Mouse (Mus musculus): Measurements from ENCODE around the gene Akr1a1. TPM values are rescaled to one million over a fixed set of nuclear protein-coding genes. Genes with fewer than 3 reads are reported as not detected.
"Not testable (repeated sequence)": the region's sequence is repeated elsewhere in the genome, so short reads cannot be mapped to it uniquely, and the experiment has no call there.

Akr1a1 gene
- 100 to 1,000 TPM; 297 to 332 (median 327) TPM for total RNA-seq (2022)

DNA sequence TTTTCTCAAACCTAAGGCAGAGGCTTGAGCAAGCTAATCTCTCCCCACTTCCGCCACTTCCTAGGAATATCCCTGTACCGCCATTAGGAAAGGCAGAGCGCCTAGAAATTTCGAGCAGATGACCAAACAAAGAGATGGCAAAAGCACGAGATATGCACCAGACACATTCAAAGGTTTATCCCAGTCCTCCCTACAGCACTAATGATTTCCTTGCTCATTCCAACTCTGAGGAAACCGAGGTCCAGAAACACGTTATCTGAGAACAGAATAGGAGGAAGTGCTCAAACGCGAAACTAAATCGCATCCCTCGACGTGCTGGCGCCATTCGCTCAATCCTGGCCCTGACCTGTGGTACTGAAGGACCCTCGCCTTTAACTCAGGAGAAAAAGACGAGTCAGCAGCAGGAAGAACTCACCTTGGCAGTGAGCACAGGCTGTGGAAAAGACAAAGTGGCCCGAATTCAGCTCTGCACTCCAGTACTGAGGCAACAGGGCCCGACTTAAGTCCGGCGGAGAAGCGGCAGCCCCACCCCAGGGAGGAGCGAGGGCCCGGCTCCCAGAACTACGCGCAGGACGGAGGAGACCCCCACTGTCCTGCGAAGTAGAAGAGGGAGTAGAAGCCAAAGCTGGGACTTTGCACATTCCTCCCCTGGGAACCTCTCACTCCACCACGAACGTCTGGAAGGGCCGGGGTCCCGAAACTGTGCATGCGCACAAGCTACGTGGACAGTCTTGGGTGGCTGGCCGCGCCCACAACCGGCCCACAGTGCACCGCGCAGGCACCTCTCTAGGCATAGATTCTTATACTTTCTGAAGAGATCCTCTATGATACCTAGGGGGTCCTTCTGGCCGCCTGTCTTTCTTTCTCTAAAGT is at the start of gene Akr1a1:
TSS of gene Akr1a1 (minus strand) at position 757 of the 873 bp plus-strand sequence.
- peak; percentile 96 for DNase-seq (ENCODE audit: low spot score)

DNA sequence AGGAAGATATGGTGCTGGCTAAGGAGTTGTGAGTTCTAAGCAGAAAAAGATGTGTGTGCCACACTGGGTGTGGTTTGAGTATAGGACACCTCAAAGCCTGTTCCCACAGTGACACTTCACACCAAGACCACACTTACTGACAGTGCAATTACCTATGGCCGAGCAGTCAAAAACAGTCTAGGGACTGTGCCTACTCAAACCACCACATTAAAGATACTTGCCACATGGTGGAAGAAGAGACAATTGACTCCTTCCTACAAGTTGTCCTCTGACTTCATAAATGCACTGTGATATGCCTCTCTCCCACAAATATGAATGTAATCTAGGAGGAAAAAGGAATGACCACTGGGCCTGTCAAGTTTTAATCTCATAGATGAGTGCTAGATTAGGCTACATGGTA is 49.5 kb upstream of the Akr1a1 start:
- DNase-seq (ENCODE audit: low spot score), result no peak

DNA sequence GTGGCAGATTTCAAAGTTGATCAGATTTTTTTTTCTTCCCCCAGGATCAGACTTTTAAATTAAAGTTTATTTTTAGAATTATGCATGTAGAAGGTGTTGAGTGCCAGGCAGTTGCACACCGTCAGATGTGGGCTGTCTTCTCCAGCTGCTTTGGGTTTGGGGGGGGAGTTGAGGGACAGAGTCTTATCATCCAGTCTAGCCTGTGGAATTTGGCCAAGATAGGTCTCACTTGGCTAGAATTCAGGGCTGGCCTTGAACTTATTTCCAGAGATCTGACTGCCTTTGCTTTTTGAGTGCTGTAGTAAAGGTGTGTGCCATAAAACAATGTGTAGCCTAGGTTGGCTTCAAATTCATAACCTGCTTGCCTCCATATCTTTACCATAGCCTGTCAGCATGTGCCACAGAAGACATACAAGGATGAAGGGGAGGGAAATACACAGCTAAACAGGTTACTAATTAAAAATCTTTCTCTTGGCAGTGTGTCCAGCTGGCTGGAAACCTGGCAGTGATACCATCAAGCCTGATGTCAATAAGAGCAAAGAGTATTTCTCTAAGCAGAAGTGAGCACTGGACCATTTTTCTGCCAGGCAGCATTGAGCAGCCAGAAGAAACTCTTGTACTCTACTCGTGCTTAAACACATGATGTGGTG is 47.3 kb upstream of the Akr1a1 start:
- no peak for DNase-seq (ENCODE audit: low spot score)

DNA sequence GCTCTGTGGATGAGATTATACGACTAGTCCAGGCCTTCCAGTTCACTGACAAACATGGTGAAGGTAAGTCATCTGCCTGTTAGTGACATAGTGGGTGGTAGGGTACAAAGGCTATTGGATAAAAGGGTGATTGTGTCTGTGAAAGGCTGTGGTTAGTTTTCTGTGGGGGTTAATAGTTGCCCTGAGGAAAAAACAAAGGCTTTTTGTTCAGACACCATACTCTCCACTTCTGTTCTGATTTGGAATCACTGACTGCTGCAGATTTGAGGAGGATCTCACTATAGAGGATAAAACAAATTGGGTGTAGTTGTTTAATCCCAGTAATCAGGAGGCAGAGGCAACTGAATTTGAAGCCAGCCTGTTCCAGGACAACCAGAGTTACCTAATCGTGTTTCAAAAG is 42.3 kb upstream of the Akr1a1 start:
- no peak for DNase-seq (ENCODE audit: low spot score)

DNA sequence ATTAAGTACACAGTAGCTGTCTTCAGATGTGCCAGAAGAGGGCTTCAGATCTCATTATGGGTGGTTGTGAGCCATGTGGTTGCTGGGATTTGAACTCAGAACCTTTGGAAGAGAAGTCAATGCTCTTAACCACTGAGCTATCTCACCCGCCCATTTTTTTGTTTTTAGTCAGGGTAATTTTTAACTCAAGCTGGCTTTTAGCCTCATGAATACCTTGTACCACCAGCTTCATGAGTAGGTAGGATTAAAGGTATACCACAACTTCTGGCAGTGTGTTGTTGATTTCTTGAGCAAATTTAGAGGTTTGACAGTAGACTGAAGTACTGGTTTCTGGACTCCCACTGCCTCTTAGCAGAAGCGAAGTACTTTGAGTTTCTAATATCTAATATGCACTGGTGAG is 40.7 kb upstream of the Akr1a1 start:
- no peak for DNase-seq (ENCODE audit: low spot score)

DNA sequence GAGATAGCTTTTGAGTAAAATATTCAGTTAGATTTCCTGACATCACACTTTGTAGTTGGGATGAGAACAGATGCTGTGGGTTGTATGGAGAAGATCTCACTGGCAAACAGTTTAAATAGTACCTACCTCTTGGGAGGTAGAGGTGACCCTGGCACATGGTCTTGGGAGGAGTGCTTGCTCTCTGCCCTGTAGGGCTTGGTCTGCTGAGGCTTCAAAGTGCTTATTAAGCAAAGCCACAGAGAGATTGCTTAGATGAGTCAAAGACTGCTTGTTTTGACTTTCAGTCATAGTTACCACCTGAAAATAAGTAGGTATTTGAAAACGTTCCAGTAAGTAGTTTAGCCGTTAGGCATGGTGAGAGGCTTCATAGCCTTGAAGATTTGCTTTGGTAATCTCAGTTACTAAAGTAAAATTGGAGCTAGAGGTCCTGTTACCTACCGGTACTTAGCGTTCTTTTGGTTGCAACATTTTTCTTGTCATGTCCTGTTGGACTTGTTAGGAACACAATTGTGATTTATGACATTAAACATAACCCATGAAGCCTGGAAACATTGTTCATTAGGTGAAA is 37.9 kb upstream of the Akr1a1 start:
- no peak for DNase-seq (ENCODE audit: low spot score)

DNA sequence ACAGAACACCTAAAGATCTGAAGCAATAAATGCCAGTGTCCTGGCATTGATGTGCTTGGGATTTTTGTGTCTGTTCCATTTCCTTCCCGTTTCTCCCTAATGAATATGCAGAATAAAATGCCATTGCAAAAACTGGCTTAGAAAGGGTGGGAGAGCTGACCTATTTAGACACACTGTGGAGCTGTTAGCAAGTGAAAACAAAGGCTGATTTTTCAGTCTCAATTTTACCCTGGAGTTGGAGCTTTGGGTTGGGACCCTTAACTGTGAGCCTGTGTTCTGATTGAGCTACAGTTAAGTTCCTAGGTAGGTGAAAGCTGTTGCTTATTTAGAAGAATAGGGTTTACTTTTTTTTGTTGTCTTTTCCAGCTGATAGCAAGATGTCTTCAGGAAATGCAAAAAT is 35.6 kb upstream of the Akr1a1 start:
- no peak for DNase-seq (ENCODE audit: low spot score)

DNA sequence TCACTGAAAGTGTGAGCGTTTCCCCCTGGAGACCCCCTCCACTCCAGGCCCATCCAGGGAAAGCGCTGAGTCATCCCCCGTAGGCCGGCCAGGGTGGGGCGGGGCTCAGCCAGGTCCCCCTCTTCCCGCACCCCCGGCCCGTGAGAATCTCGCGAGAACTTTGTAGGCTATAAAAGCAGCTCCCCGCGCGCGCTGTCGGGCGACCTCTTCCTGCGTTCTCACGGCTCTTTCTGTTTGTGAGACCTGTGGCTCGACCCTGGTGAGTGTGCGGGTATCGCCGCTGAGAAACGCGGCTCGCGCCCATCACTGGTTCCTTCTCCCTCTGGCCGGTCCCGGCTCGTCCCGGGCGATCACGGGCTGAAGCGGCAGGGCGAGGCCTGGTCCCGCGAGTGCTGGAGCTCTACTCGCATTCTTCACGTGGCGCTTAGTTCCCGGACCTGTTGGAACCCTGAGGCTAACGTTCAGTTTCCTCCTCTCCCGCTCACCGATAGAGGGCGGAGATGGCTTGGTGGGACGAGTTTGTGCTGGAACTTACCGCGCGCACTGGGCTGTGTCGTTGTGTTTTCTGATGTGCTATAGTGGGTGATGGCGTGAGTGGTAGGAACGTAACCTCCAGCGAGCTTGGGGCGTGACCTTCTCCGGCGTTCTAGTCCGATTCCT is 34.1 kb upstream of the Akr1a1 start, which contains the start of gene Prdx1:
TSS of gene Prdx1 (plus strand) at position 143 of the 660 bp plus-strand sequence.
- peak; percentile 96 for DNase-seq (ENCODE audit: low spot score)

DNA sequence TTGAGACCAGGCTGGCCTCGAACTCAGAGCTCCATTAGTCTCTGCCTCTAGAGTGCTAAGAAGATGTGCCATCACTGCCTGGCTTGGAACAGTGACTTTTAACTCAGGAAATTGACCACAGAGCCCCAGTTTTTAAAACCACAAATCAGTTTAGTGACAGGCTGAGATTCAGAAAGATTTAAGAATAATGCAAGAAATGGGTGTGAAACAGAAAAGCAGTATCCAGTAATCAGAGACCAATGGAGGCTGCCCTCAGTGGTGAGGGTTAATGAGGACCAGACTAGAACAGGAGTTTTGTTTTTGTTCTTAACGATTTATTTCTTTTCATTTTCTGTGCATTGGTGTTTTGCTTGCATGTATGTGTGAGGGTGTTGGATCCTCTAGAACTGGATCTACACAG is 33.2 kb upstream of the Akr1a1 start:
- no peak for DNase-seq (ENCODE audit: low spot score)

DNA sequence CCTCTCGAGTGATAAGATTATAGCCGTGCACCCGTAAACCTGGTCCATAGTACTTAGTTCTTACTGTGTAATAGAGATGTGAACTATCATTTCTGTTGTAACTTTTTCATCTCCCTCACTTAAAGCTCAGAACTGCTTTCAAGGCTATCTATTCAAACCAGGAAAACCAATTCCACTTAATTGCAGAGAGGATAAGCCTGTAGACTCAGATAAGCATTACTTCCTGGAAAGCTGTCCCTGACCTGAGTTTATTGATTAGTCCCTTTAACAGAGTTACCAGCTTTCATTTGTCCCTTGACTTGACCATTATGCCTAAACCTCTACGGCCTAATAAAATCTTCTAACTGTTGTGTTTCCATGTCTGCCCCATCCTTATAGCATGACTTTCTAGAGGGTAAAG is 32.5 kb upstream of the Akr1a1 start:
- no peak for DNase-seq (ENCODE audit: low spot score)

DNA sequence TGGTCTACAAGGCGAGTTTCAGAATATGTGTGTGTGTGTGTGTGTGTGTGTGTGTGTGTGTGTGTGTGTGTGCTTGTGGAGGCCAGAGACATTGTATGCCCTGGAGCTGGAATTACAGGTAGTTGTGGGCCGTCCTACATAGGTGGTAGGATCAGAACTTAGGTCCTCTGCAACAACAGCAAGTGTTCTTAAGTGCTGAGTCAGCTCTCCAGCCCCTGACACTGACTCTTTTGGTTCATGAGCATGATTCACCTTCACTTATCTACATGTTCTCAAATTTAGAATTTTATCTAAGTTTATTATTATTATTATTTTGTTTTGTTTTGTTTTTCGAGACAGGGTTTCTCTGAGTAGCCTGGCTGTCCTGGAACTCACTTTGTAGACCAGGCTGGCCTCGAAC is 29.0 kb upstream of the Akr1a1 start:
- not testable (repeated sequence) for DNase-seq (ENCODE audit: low spot score)

DNA sequence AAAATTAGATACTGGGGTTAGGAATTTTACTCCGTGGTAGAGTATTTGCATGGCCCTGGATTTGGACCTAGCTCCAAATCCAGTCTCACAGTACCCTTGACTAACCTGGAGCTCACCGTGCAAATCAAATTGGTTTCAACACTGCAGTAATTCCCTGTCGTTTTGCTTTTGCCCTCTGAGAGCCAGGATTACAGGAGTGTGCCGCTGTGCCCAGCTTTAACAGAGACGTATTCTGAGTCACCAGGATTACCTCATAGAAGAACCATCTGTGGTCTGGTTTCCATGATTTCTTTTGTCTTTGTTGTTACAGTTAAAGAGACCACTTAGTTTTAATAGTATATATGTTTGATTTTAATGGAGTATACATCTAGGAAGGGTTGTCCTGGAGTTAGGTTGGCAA is 27.7 kb upstream of the Akr1a1 start:
- no peak for DNase-seq (ENCODE audit: low spot score)

DNA sequence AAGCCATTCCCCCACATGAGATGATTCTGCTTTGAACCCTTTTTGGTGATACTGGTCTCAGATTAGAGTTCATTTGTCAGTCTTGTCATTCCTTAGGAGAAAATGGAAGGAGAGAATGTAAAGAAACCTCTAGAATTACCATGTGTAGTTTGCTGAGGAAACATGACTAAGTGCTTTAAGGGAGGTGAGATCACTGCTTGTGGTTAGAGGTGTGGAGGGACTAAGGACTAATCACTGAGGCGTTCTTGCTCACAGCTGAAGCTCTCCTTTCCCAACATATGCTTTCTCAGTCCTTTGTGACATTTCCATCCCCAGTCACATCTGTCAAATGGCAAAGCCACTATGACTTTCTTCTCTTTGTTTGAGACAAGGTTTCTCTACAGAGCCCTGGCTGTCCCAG is 26.3 kb upstream of the Akr1a1 start:
- no peak for DNase-seq (ENCODE audit: low spot score)

DNA sequence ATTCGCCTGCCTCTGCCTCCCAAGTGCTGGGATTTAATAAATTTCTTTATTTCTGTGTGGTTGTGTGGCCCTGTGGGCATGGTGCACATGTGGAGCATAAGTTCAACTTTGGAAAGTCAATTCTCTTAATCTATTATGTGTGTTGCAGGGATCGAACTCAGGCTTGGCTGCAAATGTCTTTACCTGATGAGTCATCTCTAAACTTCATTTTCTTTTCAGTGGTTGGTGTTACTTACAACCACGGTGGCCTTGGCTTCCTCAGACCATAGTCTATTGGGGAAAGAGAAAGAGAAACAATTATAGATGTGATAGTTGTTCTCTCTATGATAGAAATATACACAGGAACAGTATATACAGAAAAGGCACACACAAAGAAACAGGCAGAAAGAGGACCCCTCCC is 24.5 kb upstream of the Akr1a1 start:
- DNase-seq (ENCODE audit: low spot score), result no peak

DNA sequence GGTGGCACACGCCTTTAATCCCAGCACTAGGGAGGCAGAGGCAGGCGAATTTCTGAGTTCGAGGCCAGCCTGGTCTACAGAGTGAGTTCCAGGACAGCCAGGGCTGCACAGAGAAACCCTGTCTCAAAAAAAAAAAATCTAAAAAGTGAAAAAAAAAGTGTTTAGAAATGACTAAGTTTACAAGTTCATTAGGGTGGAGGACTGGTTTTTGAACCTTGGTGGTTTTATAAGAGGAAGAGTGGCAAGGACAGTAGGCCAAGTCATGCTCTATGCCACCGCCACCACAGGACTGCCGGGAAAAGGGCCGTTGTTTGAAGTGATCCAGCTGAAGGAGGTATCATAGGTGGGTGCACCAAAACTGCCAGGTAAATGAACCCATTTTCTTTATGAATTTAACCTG is 23.3 kb upstream of the Akr1a1 start:
- not testable (repeated sequence) for DNase-seq (ENCODE audit: low spot score)

DNA sequence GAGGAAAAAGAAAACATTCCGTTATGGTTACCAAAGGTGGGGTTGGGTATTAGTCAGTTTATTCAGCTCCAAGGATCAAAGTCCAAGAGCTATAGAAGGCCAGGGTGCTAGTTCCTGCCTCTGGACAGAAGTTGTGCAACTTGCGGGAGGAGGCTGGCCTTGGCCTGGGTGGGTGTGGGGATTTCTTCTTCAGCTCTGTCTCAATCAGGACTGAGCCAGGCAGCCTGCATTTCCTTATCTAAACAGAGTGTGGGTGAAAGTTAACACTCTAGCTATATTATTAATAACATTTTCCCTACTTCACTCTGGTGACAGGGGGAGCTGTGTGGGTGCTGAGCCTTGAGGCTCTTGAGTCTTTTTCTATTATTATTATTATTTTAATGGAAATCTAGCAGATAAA is 21.3 kb upstream of the Akr1a1 start:
- peak; percentile 19 for DNase-seq (ENCODE audit: low spot score)

DNA sequence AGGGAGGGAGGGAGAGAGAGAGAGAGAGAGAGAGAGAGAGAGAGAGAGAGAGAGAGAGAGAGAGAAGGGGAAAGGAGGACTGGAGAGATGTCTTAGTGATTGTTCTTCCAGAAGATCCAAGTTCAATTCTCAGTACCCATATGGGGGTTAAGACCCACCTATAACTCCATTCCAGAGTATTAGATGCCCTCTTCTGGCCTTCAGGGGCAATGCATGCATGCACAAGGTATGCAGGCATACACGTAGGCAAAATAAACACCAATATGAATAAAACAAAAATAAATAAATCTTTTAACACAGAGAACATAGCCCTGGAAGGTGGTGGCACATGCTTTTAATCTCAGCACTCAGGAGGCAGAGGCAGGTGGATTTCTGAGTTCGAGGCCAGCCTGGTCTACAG is 17.8 kb upstream of the Akr1a1 start:
- DNase-seq (ENCODE audit: low spot score), result no peak

DNA sequence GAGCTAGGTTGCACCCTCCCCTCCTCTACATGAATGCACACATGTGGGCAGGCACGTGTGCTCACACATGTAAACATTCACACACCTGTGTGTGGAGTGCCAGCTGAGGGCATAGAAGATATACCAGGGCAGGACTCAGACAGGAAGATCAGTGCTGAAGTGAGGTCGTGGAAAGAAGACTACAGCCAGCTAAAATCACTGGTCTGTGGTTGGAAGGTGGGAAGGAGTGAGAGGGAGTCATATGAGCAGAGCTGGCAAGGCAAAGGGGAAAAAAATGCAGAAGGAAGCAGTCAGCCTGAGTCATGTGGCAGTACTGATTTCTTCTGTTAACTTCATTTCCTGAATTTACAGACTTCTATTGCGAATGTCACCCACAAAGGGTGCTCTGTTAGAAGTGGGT is 16.7 kb upstream of the Akr1a1 start:
- peak; percentile 40 for DNase-seq (ENCODE audit: low spot score)

DNA sequence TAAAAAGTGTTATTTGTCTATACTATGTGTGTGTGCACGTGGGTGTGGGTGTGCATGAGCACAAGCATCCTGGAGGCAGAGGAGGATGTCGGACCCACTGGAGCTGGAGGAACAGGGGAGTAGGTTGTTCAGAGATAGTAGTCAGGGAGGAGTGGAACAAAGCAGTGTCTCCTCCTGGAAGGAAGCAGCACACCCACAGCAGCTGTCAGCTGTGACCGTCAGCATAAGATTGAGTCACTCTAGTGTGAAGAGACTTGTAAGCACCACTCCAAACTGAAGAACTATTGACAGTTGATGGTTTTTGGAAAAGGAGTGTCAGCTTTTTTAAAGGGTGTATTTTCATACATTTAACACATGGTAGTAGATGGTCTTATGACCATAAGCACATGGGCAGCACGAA is 15.1 kb upstream of the Akr1a1 start:
- DNase-seq (ENCODE audit: low spot score), result no peak

DNA sequence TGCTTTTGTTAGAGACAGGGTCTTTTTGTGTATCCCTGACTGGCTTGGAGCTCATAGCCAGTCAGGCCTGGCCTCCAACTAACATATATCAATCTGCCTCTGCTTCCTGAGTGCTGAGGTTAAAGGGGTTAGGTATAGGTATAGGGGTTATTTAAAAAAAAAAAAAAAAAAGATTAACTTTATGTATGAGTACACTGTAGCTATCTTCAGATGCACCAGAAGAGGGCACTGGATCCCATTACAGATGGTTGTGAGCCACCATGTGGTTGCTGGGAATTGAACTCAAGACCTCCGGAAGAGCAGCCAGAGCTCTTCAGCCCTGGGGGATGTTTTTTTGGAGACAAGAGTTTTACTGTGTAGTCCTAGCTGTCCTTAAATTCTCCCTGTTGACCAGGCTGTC is 10.5 kb upstream of the Akr1a1 start:
- DNase-seq (ENCODE audit: low spot score), result no peak

DNA sequence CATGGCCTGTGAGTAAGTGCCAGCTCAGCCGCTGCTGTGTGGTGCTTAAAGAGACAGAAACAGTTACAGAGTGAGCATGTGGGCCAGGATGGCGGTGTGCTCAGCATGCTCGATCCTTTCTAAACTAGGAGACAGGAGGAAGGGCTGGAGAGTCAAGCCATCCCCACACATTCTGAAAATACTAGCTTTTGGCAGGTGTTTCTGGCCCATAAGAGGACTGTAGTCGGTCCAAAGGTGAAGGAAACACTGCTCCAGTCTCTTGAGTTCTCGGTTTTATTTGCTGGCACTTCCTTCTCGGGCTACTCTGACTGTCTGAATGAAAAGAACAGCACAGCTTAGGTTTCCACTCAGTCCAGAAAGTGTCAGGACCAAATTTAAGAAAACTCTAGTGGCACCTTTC is 9.3 kb upstream of the Akr1a1 start:
- no peak for DNase-seq (ENCODE audit: low spot score)

DNA sequence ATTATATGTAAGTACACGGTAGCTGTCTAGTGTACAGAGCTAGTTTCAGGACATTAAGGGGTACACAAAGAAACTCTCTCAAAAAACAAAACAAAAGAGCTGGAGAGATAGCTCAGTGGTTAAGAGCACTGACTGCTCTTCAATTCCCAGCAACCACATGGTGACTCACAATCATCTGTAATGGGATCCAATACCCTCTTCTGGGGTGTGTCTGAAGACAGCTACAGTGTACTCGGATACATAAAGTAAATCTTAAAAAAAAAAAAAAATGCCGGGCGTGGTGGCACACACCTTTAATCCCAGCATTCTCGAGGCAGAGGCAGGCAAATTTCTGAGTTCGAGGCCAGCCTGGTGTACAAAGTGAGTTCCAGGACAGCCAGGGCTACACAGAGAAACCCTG is 8.4 kb upstream of the Akr1a1 start:
- DNase-seq (ENCODE audit: low spot score), result not testable (repeated sequence)

All from heart, adult 8-10 months (tissue).